Mouse (Mus musculus): ENCODE results near the gene Zfp445. TPM values are rescaled to one million over a fixed set of nuclear protein-coding genes. Genes with fewer than 3 reads are reported as not detected.

Gene Zfp445
- total and polyA plus RNA-seq, 3 experiments: 25.4 to 61.5 (median 45.5) TPM

- no peaks in the 10 kb centered on the region for H3K36me3 ChIP-seq (ENCODE audit: control insufficient read depth in 1 of 2, insufficient read depth in 2 of 2, low read length in 2 of 2)
- no peak overlapping the region for H3K9ac ChIP-seq (ENCODE audit: control insufficient read depth, low read depth, low read length, poor library complexity, severe bottlenecking)
- no peaks in the 10 kb centered on the region for H3K9me3 ChIP-seq (replicated peaks; ENCODE audit: insufficient read depth, low read length)
- no peaks in the 10 kb centered on the region for H3K4me1 ChIP-seq (ENCODE audit: control insufficient read depth in 1 of 2, insufficient read depth in 2 of 2, low read length in 2 of 2)
- no peak overlapping the region for H3K27ac ChIP-seq (ENCODE audit: control insufficient read depth, low read depth, low read length)
- H3K27me3 ChIP-seq (ENCODE audit: control insufficient read depth in 1 of 2, insufficient read depth in 2 of 2, low read length in 2 of 2): no peaks in the 10 kb centered on the region
- no peak overlapping the region for H3K4me3 ChIP-seq (ENCODE audit: control insufficient read depth in 1 of 2, insufficient read depth in 1 of 2, low read depth in 2 of 2, low read length in 2 of 2)
- DNase-seq (ENCODE audit: low read depth, low spot score): no peak
- H3K79me2 ChIP-seq (ENCODE audit: control insufficient read depth, insufficient read depth, low read length, poor library complexity): no peaks in the 10 kb centered on the region
- TF ChIP-seq MAX (IDR thresholded peaks at IDR 0.05; ENCODE audit: low read length) (no peak), ZC3H11A (IDR thresholded peaks at IDR 0.05; ENCODE audit: low read depth, low read length) (no peak), ZKSCAN1 (IDR thresholded peaks at IDR 0.05; ENCODE audit: low read depth, low read length) (no peak), POLR2AphosphoS5 (IDR thresholded peaks at IDR 0.05; ENCODE audit: borderline replicate concordance, low read depth, low read length) (no peak), MEF2A (IDR thresholded peaks at IDR 0.05; ENCODE audit: extremely low read depth, insufficient replicate concordance, low read depth, low read length, poor library complexity, severe bottlenecking) (no peak), GATA1 (IDR thresholded peaks at IDR 0.05; ENCODE audit: low read depth, low read length) (no peak), UBTF (IDR thresholded peaks at IDR 0.05; ENCODE audit: borderline replicate concordance, insufficient read depth, low read depth, low read length) (no peak), EP300 (IDR thresholded peaks at IDR 0.05; ENCODE audit: low read depth in 1 of 2, low read length in 2 of 2) (no peak), HCFC1 (IDR thresholded peaks at IDR 0.05; ENCODE audit: low read depth, low read length) (no peak), NELFE (IDR thresholded peaks at IDR 0.05; ENCODE audit: low read depth, low read length) (no peak), CHD2 (IDR thresholded peaks at IDR 0.05; ENCODE audit: low read length) (no peak), TAL1 (IDR thresholded peaks at IDR 0.05; ENCODE audit: low read length) (no peak), USF1 (IDR thresholded peaks at IDR 0.05; ENCODE audit: low read depth, low read length) (no peak), TBP (IDR thresholded peaks at IDR 0.05; ENCODE audit: low read depth, low read length) (no peak), CTCF (IDR thresholded peaks at IDR 0.05 in 2 of 3, conservative IDR thresholded peaks at IDR 0.05 in 1 of 3; ENCODE audit: control insufficient read depth in 1 of 3, insufficient read depth in 1 of 3, low read depth in 2 of 3, low read length in 3 of 3, poor library complexity in 1 of 3, severe bottlenecking in 1 of 3) (no peak), MYC (IDR thresholded peaks at IDR 0.05; ENCODE audit: low read depth, low read length) (no peak), MAZ (IDR thresholded peaks at IDR 0.05; ENCODE audit: low read depth, low read length) (no peak)
Measured at GRCm38 (mm10) chr9:122815239-122815851, 50.5 kb downstream of the Zfp445 start.

- no peaks in the 10 kb centered on the region for H3K9me3 ChIP-seq (replicated peaks; ENCODE audit: insufficient read depth, low read length)
- no peaks in the 10 kb centered on the region for H3K36me3 ChIP-seq (ENCODE audit: control insufficient read depth in 1 of 2, insufficient read depth in 2 of 2, low read length in 2 of 2)
- no peak overlapping the region for H3K27ac ChIP-seq (ENCODE audit: control insufficient read depth, low read depth, low read length)
- TF ChIP-seq ZC3H11A (IDR thresholded peaks at IDR 0.05; ENCODE audit: low read depth, low read length) (no peak), MAZ (IDR thresholded peaks at IDR 0.05; ENCODE audit: low read depth, low read length) (no peak), MXI1 (IDR thresholded peaks at IDR 0.05; ENCODE audit: low read depth, low read length) (no peak), HCFC1 (IDR thresholded peaks at IDR 0.05; ENCODE audit: low read depth, low read length) (no peak), POLR2AphosphoS2 (IDR thresholded peaks at IDR 0.05; ENCODE audit: low read length) (no peak), MYB (IDR thresholded peaks at IDR 0.05; ENCODE audit: low read depth, low read length) (no peak), MEF2A (IDR thresholded peaks at IDR 0.05; ENCODE audit: extremely low read depth, insufficient replicate concordance, low read depth, low read length, poor library complexity, severe bottlenecking) (no peak), BHLHE40 (IDR thresholded peaks at IDR 0.05; ENCODE audit: borderline replicate concordance, low read depth, low read length) (no peak), NELFE (IDR thresholded peaks at IDR 0.05; ENCODE audit: low read depth, low read length) (no peak), ZMIZ1 (IDR thresholded peaks at IDR 0.05; ENCODE audit: low read depth, low read length) (no peak), TCF12 (IDR thresholded peaks at IDR 0.05; ENCODE audit: low read depth, low read length) (no peak), CHD2 (IDR thresholded peaks at IDR 0.05; ENCODE audit: low read length) (no peak), ETS1 (IDR thresholded peaks at IDR 0.05; ENCODE audit: low read depth, low read length) (no peak), EP300 (IDR thresholded peaks at IDR 0.05; ENCODE audit: low read depth in 1 of 2, low read length in 2 of 2) (no peak)
- H3K4me3 ChIP-seq (ENCODE audit: control insufficient read depth in 1 of 2, insufficient read depth in 1 of 2, low read depth in 2 of 2, low read length in 2 of 2): no peak overlapping the region
- no peak overlapping the region for H3K9ac ChIP-seq (ENCODE audit: control insufficient read depth, low read depth, low read length, poor library complexity, severe bottlenecking)
- no peak for DNase-seq (ENCODE audit: low read depth, low spot score)
- H3K27me3 ChIP-seq (ENCODE audit: control insufficient read depth in 1 of 2, insufficient read depth in 2 of 2, low read length in 2 of 2): no peaks in the 10 kb centered on the region
- no peaks in the 10 kb centered on the region for H3K4me1 ChIP-seq (ENCODE audit: control insufficient read depth in 1 of 2, insufficient read depth in 2 of 2, low read length in 2 of 2)
- H3K79me2 ChIP-seq (ENCODE audit: control insufficient read depth, insufficient read depth, low read length, poor library complexity): no peaks in the 10 kb centered on the region
Measured at GRCm38 (mm10) chr9:122814775-122815174, 51.0 kb downstream of the Zfp445 start.

All from MEL (cell line).